Comparison of ENCODE assay signal across 9 mouse cellular contexts in the genomic region with DNA sequence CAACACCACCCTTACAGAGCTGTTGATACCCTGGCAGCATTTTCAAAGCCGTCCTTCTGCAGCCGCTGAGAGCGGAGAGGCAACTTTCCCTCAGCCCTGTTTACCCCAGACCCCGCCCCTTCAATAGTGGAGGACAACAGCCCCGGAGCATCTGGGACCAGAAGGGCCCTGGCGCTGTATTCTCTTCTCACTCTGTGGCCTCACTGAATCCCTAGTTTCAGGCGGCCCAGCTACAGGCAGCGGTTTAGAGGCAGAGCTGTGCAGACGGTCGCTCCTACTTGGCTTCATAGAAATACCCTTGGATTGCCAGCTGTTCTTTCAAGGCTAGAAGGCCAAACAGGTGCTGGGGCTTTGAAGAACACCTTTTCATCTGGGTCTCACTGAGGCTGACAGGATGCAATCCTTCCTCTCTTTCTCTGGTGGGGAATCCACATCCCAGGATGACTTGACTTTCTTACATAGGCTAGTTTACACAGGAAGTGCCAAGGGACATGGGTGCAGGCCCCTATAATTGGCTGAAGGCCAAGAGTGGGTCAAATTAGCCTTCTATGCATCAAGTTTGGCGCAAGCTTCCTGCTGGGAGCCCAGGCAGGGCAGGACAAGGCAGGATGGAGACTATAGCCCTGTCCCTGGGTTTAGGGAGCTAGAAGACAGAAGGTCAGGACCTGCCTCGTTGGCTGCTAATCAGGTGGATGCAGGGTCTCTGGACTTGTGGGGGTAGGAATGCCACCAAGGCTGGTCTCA. TPM values are rescaled to one million over a fixed set of nuclear protein-coding genes. Genes with fewer than 3 reads are reported as not detected.
A peak's percentile ranks its signal among the peaks of the same experiment; 100 is the strongest.
DNase-seq lines count a peak whose midpoint lies in the region.
"Had no signal": no experiment of that assay in that cellular context is flagged by ENCODE, and none has a peak within 500 bp of the region (broad histone marks: within the 10 kb centered on the region; RNA-seq: fewer than 3 reads in every experiment).

No protein-coding gene starts in this region.

- H3K36me3 ChIP-seq in midbrain, embryonic 10.5 days, result no peaks in the 10 kb centered on the region
- H3K36me3 ChIP-seq: liver, embryonic 15.5 days had no signal

- no peaks in the 10 kb centered on the region for H3K9me3 ChIP-seq in midbrain, embryonic 10.5 days (replicated peaks)
- H3K9me3 ChIP-seq: liver, embryonic 15.5 days had no signal

- peak overlapping the region; percentile 9 for H3K4me3 ChIP-seq in midbrain, embryonic 10.5 days
- H3K4me3 ChIP-seq: liver, embryonic 15.5 days had no signal

- peak overlapping the region; percentile 71 for H3K27ac ChIP-seq in midbrain, embryonic 10.5 days (replicated peaks)
- H3K27ac ChIP-seq: liver, embryonic 15.5 days had no signal

- peak; percentile 60 for DNase-seq in cerebellum, adult 9-10 months
- DNase-seq in cerebellum, postnatal 36 days, result no peak
- DNase-seq in lung, postnatal 10 days, result peak; percentile 45
- no peak for DNase-seq in lung, postnatal 36 days
- DNase-seq in midbrain, embryonic 10.5 days (ENCODE audit: low spot score), result peak; percentile 68
- DNase-seq in urinary bladder, postnatal 36 days (ENCODE audit: low spot score in 2 of 2), result no peak
- no peak for DNase-seq in spleen, postnatal 14 days (ENCODE audit: low spot score in 2 of 2)
- DNase-seq in ovary, postnatal 14 days (ENCODE audit: low spot score), result no peak

- H3K4me1 ChIP-seq in midbrain, embryonic 10.5 days, result peaks cover 60% of the 10 kb centered on the region
- H3K4me1 ChIP-seq: liver, embryonic 15.5 days had no signal

- peaks cover 100% of the 10 kb centered on the region for H3K27me3 ChIP-seq in midbrain, embryonic 10.5 days (ENCODE audit: low read depth, poor library complexity, severe bottlenecking)

- 2% methylated on average over 12 of the region's 12 CpGs for WGBS in midbrain, embryonic 10.5 days

RNA-seq across cellular contexts. Expression of a gene that starts 15.8 kb away (rescaled TPM):
- 18.8 and 36.7 TPM in 2 replicates for polyA plus RNA-seq in midbrain, embryonic 10.5 days (2016; fragmentation: Nextera tagmentation; extraction: Ambion mirVana)
- polyA plus RNA-seq: liver, embryonic 15.5 days had no signal

Comparison
In these comparisons a context has a peak if more than half of its experiments do, and no peak if none do; other contexts are left out.
1. DNase-seq: peak in cerebellum, adult 9-10 months (single experiment), lung, postnatal 10 days (single experiment) and midbrain, embryonic 10.5 days (single experiment); none in cerebellum, postnatal 36 days (0 of 2), lung, postnatal 36 days (single experiment), urinary bladder, postnatal 36 days (0 of 2), spleen, postnatal 14 days (0 of 2) and ovary, postnatal 14 days (single experiment).